Mouse (Mus musculus) embryonic facial prominence, embryonic 10.5 days (tissue): ENCODE measurements around the gene Gm17662. TPM values are rescaled to one million over a fixed set of nuclear protein-coding genes. Genes with fewer than 3 reads are reported as not detected.

Experiments used
- DNase-seq: peaks from one replicate; pipeline ENCODE4 v3.0.0-alpha.2; 2017; ENCODE audit warnings: low spot score
- H3K27ac ChIP-seq: fragments of 300-500 bp; sonication (generic); replicated peaks from 2 replicates; pipeline ENCODE4 v1.5.1; 2016; ENCODE audit warnings: mild to moderate bottlenecking
- H3K27me3 ChIP-seq: fragments of 300-500 bp; sonication (generic); replicated peaks from 2 replicates; pipeline ENCODE4 v1.6.1; 2016; ENCODE audit warnings: low read depth, mild to moderate bottlenecking; ENCODE audit not compliant: poor library complexity, severe bottlenecking
- H3K36me3 ChIP-seq: fragments of 300-500 bp; sonication (generic); replicated peaks from 2 replicates; pipeline ENCODE4 v1.6.1; 2016; ENCODE audit warnings: mild to moderate bottlenecking, moderate library complexity
- H3K4me1 ChIP-seq: fragments of 300-500 bp; sonication (generic); 2 replicates; pipeline ENCODE4 v1.6.1; 2016
- H3K4me3 ChIP-seq: fragments of 300-500 bp; sonication (generic); 2 replicates; pipeline ENCODE4 v1.5.1; 2016; ENCODE audit warnings: mild to moderate bottlenecking, moderate library complexity
- H3K9me3 ChIP-seq: fragments of 300-500 bp; sonication (generic); 2 replicates; pipeline ENCODE4 v1.6.1; 2016; ENCODE audit warnings: mild to moderate bottlenecking
- WGBS: fragments of 180-500 bp; shearing (Covaris S2); methylation state at CpG from one replicate; pipeline ENCODE4 v1.1.7; 2016; 5-methylcytosine and 5-hydroxymethylcytosine counted together
- polyA plus RNA-seq: library from polyadenylated mRNA; unstranded; fragments of >200 nt; fragmentation: Nextera tagmentation; extraction: Ambion mirVana; gene quantifications from 2 replicates; pipeline ENCODE4 v1.2.1, GENCODE M21; 2016

Gene Gm17662
- polyA plus RNA-seq, 1 experiment from 2014 or later, result not detected

- no peak overlapping the region for H3K4me3 ChIP-seq
- no peaks in the 10 kb centered on the region for H3K36me3 ChIP-seq
- H3K27ac ChIP-seq, result no peak overlapping the region
- H3K9me3 ChIP-seq, result no peaks in the 10 kb centered on the region
- peaks cover 7% of the 10 kb centered on the region; the same call in 1 of the 2 replicates for H3K4me1 ChIP-seq
- H3K27me3 ChIP-seq, result no peaks in the 10 kb centered on the region
- WGBS, result 88% methylated on average over 5 of the region's 5 CpGs
- DNase-seq, result no peak
Observed at GRCm38 (mm10) chr4:104842204-104842603, 14.9 kb upstream of the Gm17662 start.

GRCm38 (mm10) chr4:104843546-104843945 lies 13.6 kb upstream of the Gm17662 start:
- Histone ChIP-seq H3K27me3 (no peaks in the 10 kb centered on the region), H3K4me1 (peaks cover 7% of the 10 kb centered on the region; the same call in 1 of the 2 replicates), H3K9me3 (no peaks in the 10 kb centered on the region), H3K27ac (no peak overlapping the region), H3K36me3 (no peaks in the 10 kb centered on the region), H3K4me3 (no peak overlapping the region)
- WGBS, result 42% methylated on average over 4 of the region's 4 CpGs
- no peak for DNase-seq

GRCm38 (mm10) chr4:104855216-104855615 lies 1.9 kb upstream of the Gm17662 start:
- no peaks in the 10 kb centered on the region for H3K4me1 ChIP-seq
- no peak overlapping the region for H3K4me3 ChIP-seq
- no peak for DNase-seq
- no peaks in the 10 kb centered on the region for H3K9me3 ChIP-seq
- no peak overlapping the region for H3K27ac ChIP-seq
- 89% methylated on average over 2 of the region's 2 CpGs for WGBS
- H3K36me3 ChIP-seq, result no peaks in the 10 kb centered on the region
- H3K27me3 ChIP-seq, result no peaks in the 10 kb centered on the region

- Histone ChIP-seq H3K9me3 (no peaks in the 10 kb centered on the region), H3K27ac (no peak overlapping the region), H3K4me1 (no peaks in the 10 kb centered on the region), H3K27me3 (no peaks in the 10 kb centered on the region; the same call in 1 of the 2 replicates), H3K4me3 (no peak overlapping the region), H3K36me3 (no peaks in the 10 kb centered on the region)
- 84% methylated on average over 4 of the region's 4 CpGs for WGBS
- no peak for DNase-seq
Observed at GRCm38 (mm10) chr4:104857823-104858222, 694 bp downstream of the Gm17662 start.

- WGBS, result 80% methylated on average over 8 of the region's 8 CpGs
- Histone ChIP-seq H3K4me3 (no peak overlapping the region), H3K27ac (no peak overlapping the region), H3K36me3 (no peaks in the 10 kb centered on the region), H3K9me3 (no peaks in the 10 kb centered on the region), H3K4me1 (peaks cover 15% of the 10 kb centered on the region), H3K27me3 (no peaks in the 10 kb centered on the region; the same call in 1 of the 2 replicates)
- no peak for DNase-seq
Observed at GRCm38 (mm10) chr4:104861241-104861640, 4.1 kb downstream of the Gm17662 start.

GRCm38 (mm10) chr4:104864397-104864796 lies 7.3 kb downstream of the Gm17662 start:
- H3K27ac ChIP-seq, result no peak overlapping the region
- no peak overlapping the region for H3K4me3 ChIP-seq
- H3K36me3 ChIP-seq, result no peaks in the 10 kb centered on the region
- H3K4me1 ChIP-seq, result peaks cover 15% of the 10 kb centered on the region
- H3K9me3 ChIP-seq, result no peaks in the 10 kb centered on the region
- WGBS, result 83% methylated on average over 1 of the region's 1 CpGs
- no peaks in the 10 kb centered on the region; the same call in 1 of the 2 replicates for H3K27me3 ChIP-seq
- DNase-seq, result no peak

GRCm38 (mm10) chr4:104869581-104869980 lies 12.5 kb downstream of the Gm17662 start:
- no peaks in the 10 kb centered on the region for H3K36me3 ChIP-seq
- peaks cover 15% of the 10 kb centered on the region for H3K4me1 ChIP-seq
- H3K9me3 ChIP-seq, result no peaks in the 10 kb centered on the region
- H3K27me3 ChIP-seq, result no peaks in the 10 kb centered on the region
- no peak overlapping the region for H3K4me3 ChIP-seq
- DNase-seq, result no peak
- H3K27ac ChIP-seq, result no peak overlapping the region

- Histone ChIP-seq H3K36me3 (no peaks in the 10 kb centered on the region), H3K4me3 (no peak overlapping the region), H3K4me1 (peaks cover 9% of the 10 kb centered on the region), H3K27ac (no peak overlapping the region), H3K9me3 (no peaks in the 10 kb centered on the region), H3K27me3 (no peaks in the 10 kb centered on the region)
- DNase-seq, result no peak
- 84% methylated on average over 5 of the region's 5 CpGs for WGBS
Observed at GRCm38 (mm10) chr4:104870196-104870595, 13.1 kb downstream of the Gm17662 start.

- H3K4me1 ChIP-seq, result no peaks in the 10 kb centered on the region
- 75% methylated on average over 4 of the region's 4 CpGs for WGBS
- DNase-seq, result no peak
- no peaks in the 10 kb centered on the region for H3K9me3 ChIP-seq
- H3K36me3 ChIP-seq, result no peaks in the 10 kb centered on the region
- H3K4me3 ChIP-seq, result no peak overlapping the region
- no peak overlapping the region for H3K27ac ChIP-seq
- H3K27me3 ChIP-seq, result no peaks in the 10 kb centered on the region
Observed at GRCm38 (mm10) chr4:104875832-104876231, 18.7 kb downstream of the Gm17662 start.

- no peak within 1 kb of the TSS for H3K27ac ChIP-seq
- no peaks in the 10 kb centered on the region for H3K27me3 ChIP-seq
- H3K9me3 ChIP-seq, result no peaks in the 10 kb centered on the region
- H3K36me3 ChIP-seq, result no peaks in the 10 kb centered on the region
- no peak for DNase-seq
- WGBS, result 84% methylated on average over 3 of the region's 3 CpGs
- no peak within 1 kb of the TSS for H3K4me3 ChIP-seq
- no peaks in the 10 kb centered on the region for H3K4me1 ChIP-seq
Observed at GRCm38 (mm10) chr4:104876323-104876722, 19.2 kb downstream of the Gm17662 start, which contains the start of gene C8a. Gene C8a, minus strand, starts transcription at chr4:104876398.

- H3K9me3 ChIP-seq, result no peaks in the 10 kb centered on the region
- 63% methylated on average over 9 of the region's 9 CpGs for WGBS
- peaks cover 11% of the 10 kb centered on the region; the same call in 1 of the 2 replicates for H3K27me3 ChIP-seq
- no peak overlapping the region for H3K27ac ChIP-seq
- no peak overlapping the region for H3K4me3 ChIP-seq
- no peak for DNase-seq
- H3K4me1 ChIP-seq, result peaks cover 4% of the 10 kb centered on the region; the same call in 1 of the 2 replicates
- H3K36me3 ChIP-seq, result no peaks in the 10 kb centered on the region
Observed at GRCm38 (mm10) chr4:104887486-104887885, 30.4 kb downstream of the Gm17662 start.

GRCm38 (mm10) chr4:104888499-104889262 lies 31.6 kb downstream of the Gm17662 start:
- Histone ChIP-seq H3K27ac (no peak overlapping the region), H3K9me3 (no peaks in the 10 kb centered on the region), H3K27me3 (peaks cover 11% of the 10 kb centered on the region; the same call in 1 of the 2 replicates), H3K4me1 (peaks cover 8% of the 10 kb centered on the region; the same call in 1 of the 2 replicates), H3K36me3 (no peaks in the 10 kb centered on the region), H3K4me3 (no peak overlapping the region)
- 79% methylated on average over 9 of the region's 9 CpGs for WGBS
- DNase-seq, result no peak

- WGBS, result 89% methylated on average over 7 of the region's 7 CpGs
- H3K27me3 ChIP-seq, result peaks cover 7% of the 10 kb centered on the region; the same call in 1 of the 2 replicates
- H3K9me3 ChIP-seq, result no peaks in the 10 kb centered on the region
Observed at GRCm38 (mm10) chr4:104891708-104892107, 34.6 kb downstream of the Gm17662 start.

More at GRCm38 (mm10) chr4:104891708-104892107, 34.6 kb downstream of the Gm17662 start:
- H3K27ac ChIP-seq, result no peak overlapping the region
- no peaks in the 10 kb centered on the region for H3K36me3 ChIP-seq
- DNase-seq, result no peak
- H3K4me3 ChIP-seq, result no peak overlapping the region
- peaks cover 8% of the 10 kb centered on the region; the same call in 1 of the 2 replicates for H3K4me1 ChIP-seq
